Mouse (Mus musculus): ENCODE measurements around the gene Soat2. TPM values are rescaled to one million over a fixed set of nuclear protein-coding genes. Genes with fewer than 3 reads are reported as not detected.

Gene Soat2
- polyA plus RNA-seq (2014; fragmentation: Nextera tagmentation; extraction: Ambion mirVana) = 0.17 and 0.63 TPM in 2 replicates

DNA sequence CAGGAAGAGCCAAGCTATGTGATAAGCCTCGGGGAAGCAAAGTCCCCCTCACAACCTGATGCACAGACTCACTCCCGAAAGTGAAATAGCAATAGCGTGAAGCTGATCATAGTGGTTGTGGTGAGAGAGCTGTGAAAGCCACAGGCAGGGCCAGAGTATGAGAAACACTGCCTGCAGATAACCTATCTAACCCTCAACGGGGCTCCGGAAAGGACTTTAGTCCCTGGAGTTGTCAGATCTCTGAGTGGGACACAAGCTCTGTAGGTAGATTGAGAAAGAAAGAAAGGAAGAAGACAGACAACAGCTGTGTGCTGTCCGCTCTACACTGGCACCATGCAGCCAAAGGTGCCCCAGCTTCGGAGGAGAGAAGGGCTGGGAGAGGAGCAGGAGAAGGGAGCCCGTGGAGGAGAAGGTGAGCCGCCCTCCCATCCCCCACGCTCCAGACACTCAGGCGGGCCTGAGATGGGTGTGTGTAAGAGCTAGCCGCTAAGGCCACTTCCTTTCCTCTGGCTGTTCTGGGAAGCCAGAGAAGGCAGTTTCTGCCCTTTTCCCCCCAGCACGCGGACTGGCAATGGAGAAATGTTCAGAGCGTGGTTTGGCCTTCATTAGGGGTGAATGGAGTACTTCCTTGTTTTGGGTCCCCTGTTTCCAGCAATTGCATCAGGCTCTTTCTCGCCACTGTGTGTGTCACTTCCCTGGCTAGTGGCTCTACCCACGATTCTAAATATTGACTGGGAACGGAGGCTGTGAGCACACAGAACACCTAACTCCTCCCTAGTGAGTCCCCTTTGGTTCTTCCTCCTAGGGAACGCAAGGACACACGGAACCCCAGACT, at the start of gene Soat2:
Soat2 (plus strand) TSS at position 226 of the 835 bp plus-strand sequence.
- Histone ChIP-seq H3K4me2 (ENCODE audit: low read depth, low read length) (no peak within 1 kb of the TSS), H3K4me1 (ENCODE audit: control insufficient read depth, insufficient read depth, low read length) (peaks cover 3% of the 10 kb centered on the region; the same call in 1 of the 2 replicates), H3K27me3 (replicated peaks; ENCODE audit: control insufficient read depth, insufficient read depth, low read length) (peaks cover 6% of the 10 kb centered on the region), H3K27ac (replicated peaks; ENCODE audit: low read depth, low read length) (no peak within 1 kb of the TSS), H3K4me3 (ENCODE audit: low read depth, low read length) (no peak within 1 kb of the TSS), H3K9ac (ENCODE audit: low read depth, low read length) (peak within 1 kb of the TSS; percentile 40), H3K36me3 (ENCODE audit: control insufficient read depth, insufficient read depth, low read length) (no peaks in the 10 kb centered on the region), H3K9me3 (ENCODE audit: control insufficient read depth, low read length) (no peaks in the 10 kb centered on the region)
- 51% methylated on average over 19 of the region's 20 CpGs for WGBS
- no peak for DNase-seq (ENCODE audit: low spot score)
- ATAC-seq (ENCODE audit: low read depth) = no peak

DNA sequence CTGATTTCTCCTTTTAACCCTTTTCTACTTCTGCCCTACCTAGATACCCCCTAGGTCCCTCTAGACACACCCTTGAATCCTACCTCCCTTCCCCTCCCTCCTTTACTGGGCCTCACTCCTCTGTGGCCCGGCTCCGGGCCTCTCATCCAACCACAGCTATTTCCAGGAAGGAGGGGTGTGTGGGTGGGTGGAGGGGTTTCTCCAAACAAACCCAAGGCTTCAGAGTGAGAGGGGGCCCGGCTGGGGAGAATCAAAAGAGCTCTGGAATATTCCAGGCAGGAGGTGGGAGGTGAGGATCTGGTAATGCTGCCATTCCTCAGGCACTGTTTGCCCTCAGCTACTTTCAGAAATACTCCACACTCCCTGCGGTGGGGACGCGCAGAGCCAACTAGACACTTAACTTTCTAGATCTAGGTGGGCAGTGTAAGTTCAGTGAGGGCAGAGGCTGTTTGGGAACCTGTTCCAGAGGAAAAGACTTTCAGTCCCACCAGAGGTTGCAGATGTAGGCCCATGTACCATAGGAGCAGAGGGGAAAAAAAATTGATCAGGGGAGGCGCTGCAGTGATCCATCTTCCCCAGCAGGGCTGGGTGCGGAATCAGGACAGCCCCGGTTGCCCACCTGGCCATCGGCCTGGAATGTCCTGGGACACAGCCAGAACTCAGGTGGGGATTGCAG, 49.2 kb upstream of the Soat2 start:
- H3K4me1 ChIP-seq (ENCODE audit: control insufficient read depth, insufficient read depth, low read length) = peaks cover 68% of the 10 kb centered on the region
- no peaks in the 10 kb centered on the region for H3K27me3 ChIP-seq (replicated peaks; ENCODE audit: control insufficient read depth, insufficient read depth, low read length)
- H3K9me3 ChIP-seq (ENCODE audit: control insufficient read depth, low read length) = no peaks in the 10 kb centered on the region
- H3K4me3 ChIP-seq (ENCODE audit: low read depth, low read length) = peak overlapping the region; percentile 63
- H3K9ac ChIP-seq (ENCODE audit: low read depth, low read length) = peak overlapping the region; percentile 71
- peaks cover 25% of the 10 kb centered on the region for H3K36me3 ChIP-seq (ENCODE audit: control insufficient read depth, insufficient read depth, low read length)
- ATAC-seq (ENCODE audit: low read depth) = peak; percentile 51
- peak overlapping the region; percentile 99 for H3K27ac ChIP-seq (replicated peaks; ENCODE audit: low read depth, low read length)
- peak; percentile 93 for DNase-seq (ENCODE audit: low spot score)
- H3K4me2 ChIP-seq (ENCODE audit: low read depth, low read length) = peak overlapping the region; percentile 65
- 7% methylated on average over 10 of the region's 10 CpGs for WGBS

- peak; percentile 67 for DNase-seq (ENCODE audit: low spot score)
- Histone ChIP-seq H3K27ac (replicated peaks; ENCODE audit: low read depth, low read length) (peak overlapping the region; percentile 99), H3K4me1 (ENCODE audit: control insufficient read depth, insufficient read depth, low read length) (peaks cover 68% of the 10 kb centered on the region), H3K9me3 (ENCODE audit: control insufficient read depth, low read length) (no peaks in the 10 kb centered on the region), H3K36me3 (ENCODE audit: control insufficient read depth, insufficient read depth, low read length) (peaks cover 28% of the 10 kb centered on the region; the same call in 1 of the 2 replicates), H3K9ac (ENCODE audit: low read depth, low read length) (peak overlapping the region; percentile 74), H3K27me3 (replicated peaks; ENCODE audit: control insufficient read depth, insufficient read depth, low read length) (no peaks in the 10 kb centered on the region), H3K4me2 (ENCODE audit: low read depth, low read length) (peak overlapping the region; percentile 65), H3K4me3 (ENCODE audit: low read depth, low read length) (peak overlapping the region; percentile 63)
- WGBS = 23% methylated on average over 9 of the region's 11 CpGs
- ATAC-seq (ENCODE audit: low read depth) = no peak; the same call in 1 of the 2 replicates
Observed at GRCm38 (mm10) chr15:102101672-102102541, 48.4 kb upstream of the Soat2 start.

GRCm38 (mm10) chr15:102102548-102103121, 47.7 kb upstream of the Soat2 start:
- 13% methylated on average over 3 of the region's 6 CpGs for WGBS
- peak overlapping the region; percentile 65 for H3K4me2 ChIP-seq (ENCODE audit: low read depth, low read length)
- no peaks in the 10 kb centered on the region for H3K9me3 ChIP-seq (ENCODE audit: control insufficient read depth, low read length)
- H3K9ac ChIP-seq (ENCODE audit: low read depth, low read length) = peak overlapping the region; percentile 74
- H3K27ac ChIP-seq (replicated peaks; ENCODE audit: low read depth, low read length) = peak overlapping the region; percentile 99
- no peak for ATAC-seq (ENCODE audit: low read depth)
- peaks cover 64% of the 10 kb centered on the region for H3K4me1 ChIP-seq (ENCODE audit: control insufficient read depth, insufficient read depth, low read length)
- DNase-seq (ENCODE audit: low spot score) = peak; percentile 69
- no peaks in the 10 kb centered on the region for H3K27me3 ChIP-seq (replicated peaks; ENCODE audit: control insufficient read depth, insufficient read depth, low read length)
- peaks cover 30% of the 10 kb centered on the region for H3K36me3 ChIP-seq (ENCODE audit: control insufficient read depth, insufficient read depth, low read length)
- H3K4me3 ChIP-seq (ENCODE audit: low read depth, low read length) = peak overlapping the region; percentile 63

DNA sequence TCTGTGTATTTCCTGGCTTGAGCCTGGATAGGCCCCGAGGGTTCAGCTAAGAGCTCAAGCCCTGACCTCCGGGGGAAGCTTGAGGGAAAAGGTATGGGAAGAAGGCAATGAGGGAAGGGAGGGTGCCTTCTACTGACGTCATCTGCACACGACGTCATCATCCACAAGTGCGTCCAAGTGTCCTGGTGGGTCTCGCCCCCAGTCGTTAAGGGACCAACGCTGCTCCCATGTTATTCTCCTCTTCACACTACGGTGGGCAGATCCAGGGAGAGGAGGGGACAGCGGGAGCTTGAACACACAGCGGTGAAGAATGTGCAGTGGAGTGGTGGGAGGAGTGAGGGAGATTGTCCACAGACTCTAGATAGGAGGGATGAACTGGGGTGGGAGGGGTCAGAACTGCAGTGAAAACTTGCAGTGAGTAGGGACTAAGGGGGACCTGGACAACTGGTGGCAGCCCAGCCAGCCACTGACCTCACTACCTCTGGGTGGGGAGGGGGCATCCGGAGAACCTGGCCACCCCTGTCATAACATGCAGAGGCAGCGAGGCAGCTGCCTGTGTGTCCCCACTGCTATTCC, 46.9 kb upstream of the Soat2 start:
- Histone ChIP-seq H3K9ac (ENCODE audit: low read depth, low read length) (peak overlapping the region; percentile 74), H3K4me3 (ENCODE audit: low read depth, low read length) (peak overlapping the region; percentile 63), H3K27me3 (replicated peaks; ENCODE audit: control insufficient read depth, insufficient read depth, low read length) (no peaks in the 10 kb centered on the region), H3K27ac (replicated peaks; ENCODE audit: low read depth, low read length) (peak overlapping the region; percentile 99), H3K9me3 (ENCODE audit: control insufficient read depth, low read length) (no peaks in the 10 kb centered on the region), H3K36me3 (ENCODE audit: control insufficient read depth, insufficient read depth, low read length) (peaks cover 38% of the 10 kb centered on the region), H3K4me1 (ENCODE audit: control insufficient read depth, insufficient read depth, low read length) (peaks cover 56% of the 10 kb centered on the region), H3K4me2 (ENCODE audit: low read depth, low read length) (peak overlapping the region; percentile 65)
- 6% methylated on average over 14 of the region's 14 CpGs for WGBS
- ATAC-seq (ENCODE audit: low read depth) (no peak; the same call in 1 of the 2 replicates), DNase-seq (ENCODE audit: low spot score) (peak; percentile 70)

- H3K36me3 ChIP-seq (ENCODE audit: control insufficient read depth, insufficient read depth, low read length) = peaks cover 44% of the 10 kb centered on the region
- 27% methylated on average over 12 of the region's 12 CpGs for WGBS
- H3K4me3 ChIP-seq (ENCODE audit: low read depth, low read length) = peak overlapping the region; percentile 63
- H3K27me3 ChIP-seq (replicated peaks; ENCODE audit: control insufficient read depth, insufficient read depth, low read length) = no peaks in the 10 kb centered on the region
- peak overlapping the region; percentile 65 for H3K4me2 ChIP-seq (ENCODE audit: low read depth, low read length)
- peaks cover 56% of the 10 kb centered on the region for H3K4me1 ChIP-seq (ENCODE audit: control insufficient read depth, insufficient read depth, low read length)
- DNase-seq (ENCODE audit: low spot score) (peak; percentile 44), ATAC-seq (ENCODE audit: low read depth) (no peak; the same call in 1 of the 2 replicates)
- no peaks in the 10 kb centered on the region for H3K9me3 ChIP-seq (ENCODE audit: control insufficient read depth, low read length)
- H3K27ac ChIP-seq (replicated peaks; ENCODE audit: low read depth, low read length) = peak overlapping the region; percentile 99
- peak overlapping the region; percentile 74 for H3K9ac ChIP-seq (ENCODE audit: low read depth, low read length)
Observed at GRCm38 (mm10) chr15:102103947-102104555, 46.3 kb upstream of the Soat2 start.

DNA sequence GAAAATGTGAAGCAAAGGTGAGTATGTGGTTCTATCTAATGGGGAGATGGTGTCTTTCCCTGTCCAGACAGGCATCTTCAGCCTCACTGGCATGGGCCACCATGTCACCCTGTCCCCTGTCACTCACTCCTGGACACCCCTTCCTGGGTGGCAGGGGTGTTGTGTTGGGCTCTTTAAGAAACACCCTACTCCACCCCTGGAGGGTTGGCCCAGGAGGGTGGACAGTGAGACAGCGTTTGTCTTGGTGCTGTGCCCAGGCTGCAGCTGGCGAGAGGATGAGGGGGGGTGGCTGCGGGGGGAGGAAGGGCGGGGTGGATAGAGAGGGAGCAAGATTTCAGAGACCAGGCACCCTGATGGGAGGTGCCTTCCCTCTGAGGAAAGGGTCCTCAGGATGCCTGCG, 45.0 kb upstream of the Soat2 start:
- no peaks in the 10 kb centered on the region for H3K9me3 ChIP-seq (ENCODE audit: control insufficient read depth, low read length)
- H3K36me3 ChIP-seq (ENCODE audit: control insufficient read depth, insufficient read depth, low read length) = peaks cover 56% of the 10 kb centered on the region
- peak overlapping the region; percentile 99 for H3K27ac ChIP-seq (replicated peaks; ENCODE audit: low read depth, low read length)
- H3K9ac ChIP-seq (ENCODE audit: low read depth, low read length) = no peak overlapping the region; the same call in 1 of the 2 replicates
- 26% methylated on average over 4 of the region's 5 CpGs for WGBS
- DNase-seq (ENCODE audit: low spot score) (peak; percentile 66), ATAC-seq (ENCODE audit: low read depth) (no peak)
- peak overlapping the region; percentile 65 for H3K4me2 ChIP-seq (ENCODE audit: low read depth, low read length)
- no peak overlapping the region for H3K4me3 ChIP-seq (ENCODE audit: low read depth, low read length)
- H3K27me3 ChIP-seq (replicated peaks; ENCODE audit: control insufficient read depth, insufficient read depth, low read length) = no peaks in the 10 kb centered on the region
- H3K4me1 ChIP-seq (ENCODE audit: control insufficient read depth, insufficient read depth, low read length) = peaks cover 49% of the 10 kb centered on the region

Data from embryonic facial prominence, embryonic 14.5 days (tissue).